Mouse (Mus musculus): ENCODE measurements around the gene Scyl2.

DNA sequence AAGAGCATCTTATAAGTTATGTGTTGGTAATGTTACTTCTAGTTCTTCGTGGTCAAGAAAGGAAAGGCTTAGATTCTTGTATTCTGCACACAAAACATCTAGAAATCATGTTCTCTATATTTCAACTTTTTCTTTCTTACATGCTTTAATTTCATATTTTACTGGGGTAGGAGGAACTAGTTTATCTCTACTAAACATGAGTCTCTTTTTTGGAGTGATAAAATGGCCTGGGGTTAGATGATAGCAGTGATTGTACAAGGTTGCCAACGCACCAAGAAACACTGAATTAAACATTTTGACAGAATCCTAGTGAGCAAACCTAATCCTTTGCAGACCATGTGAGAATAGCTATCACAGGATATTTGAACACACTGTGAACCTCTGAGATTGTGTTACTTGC, 1.4 kb upstream of the Scyl2 start:
- TF ChIP-seq CTCF (conservative IDR thresholded peaks at IDR 0.05; ENCODE audit: low read length) (no peak), NANOG (IDR thresholded peaks at IDR 0.05; ENCODE audit: borderline replicate concordance, low read length) (no peak)

All from E14TG2a.4 (cell line).